Mouse (Mus musculus): Measurements from ENCODE around the gene Ccp110.

GRCm38 (mm10) chr7:118738730-118739129 is 26.4 kb downstream of the Ccp110 start:
- no peak for TF ChIP-seq POLR2A (IDR thresholded peaks at IDR 0.05; ENCODE audit: low read depth, low read length)
- no peak for TF ChIP-seq CTCF (conservative IDR thresholded peaks at IDR 0.05; ENCODE audit: insufficient read depth, insufficient read length, low read depth, low read length)
